Comparison of ENCODE assay signal across 9 mouse cellular contexts in the genomic region with DNA sequence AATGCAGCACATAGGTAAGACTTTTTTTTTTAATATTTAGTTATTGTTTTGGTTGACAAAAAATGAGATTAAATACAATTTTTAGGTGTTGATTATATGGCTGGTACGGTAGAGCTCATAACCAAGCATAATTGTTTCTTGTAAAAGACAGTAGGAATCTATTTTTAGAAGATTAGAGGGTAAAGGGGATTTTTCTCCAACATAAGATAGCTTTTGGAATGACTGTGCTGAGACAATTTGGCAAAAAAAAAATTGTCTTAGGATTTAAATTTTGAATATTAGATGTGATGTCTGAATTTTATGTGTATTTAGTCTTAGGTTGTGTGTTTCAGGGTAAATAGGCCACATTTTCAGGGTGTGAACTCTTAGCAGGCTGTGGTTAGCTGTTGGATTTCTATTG. TPM values are rescaled to one million over a fixed set of nuclear protein-coding genes. Genes with fewer than 3 reads are reported as not detected.
A peak's percentile ranks its signal among the peaks of the same experiment; 100 is the strongest.
DNase-seq lines count a peak whose midpoint lies in the region; ATAC-seq and TF ChIP-seq lines count a peak whose summit lies in the region.
"Had no signal": no experiment of that assay in that cellular context is flagged by ENCODE, and none has a peak within 500 bp of the region (broad histone marks: within the 10 kb centered on the region; RNA-seq: fewer than 3 reads in every experiment).

No protein-coding gene starts in this region.

- TF ChIP-seq CTCF in spleen, adult 2 months (IDR thresholded peaks at IDR 0.05; ENCODE audit: extremely low read depth, insufficient read depth, insufficient read length, insufficient replicate concordance): no peak

- no peaks in the 10 kb centered on the region for H3K27me3 ChIP-seq in heart, embryonic 12.5 days (replicated peaks)
- no peaks in the 10 kb centered on the region for H3K27me3 ChIP-seq in spleen, adult 2 months (ENCODE audit: control insufficient read depth, insufficient read depth, low read length)
- H3K27me3 ChIP-seq in limb, embryonic 13.5 days: no peaks in the 10 kb centered on the region
- H3K27me3 ChIP-seq in liver, embryonic 12.5 days (replicated peaks): no peaks in the 10 kb centered on the region

- 60% methylated on average over 1 of the region's 1 CpGs for WGBS in heart, embryonic 12.5 days
- 20% methylated on average over 1 of the region's 1 CpGs for WGBS in spleen, adult 2 months
- WGBS in limb, embryonic 13.5 days: 58% methylated on average over 1 of the region's 1 CpGs
- 81% methylated on average over 1 of the region's 1 CpGs for WGBS in liver, embryonic 12.5 days (ENCODE audit: insufficient replicate concordance)

- no peak for TF ChIP-seq POLR2A in spleen, adult 2 months (IDR thresholded peaks at IDR 0.05; ENCODE audit: low read depth, low read length)

- intact Hi-C loops in heart, postnatal 36 days (cut with DNase I): loop anchor here (2.0 kb wide), 1 partner anchor 80 kb away; no protein-coding TSS in a partner anchor

- DNase-seq in heart, postnatal 36 days: no peak
- DNase-seq in spleen, adult 2 months (ENCODE audit: low read depth in 1 of 2, low spot score in 2 of 2): no peak
- no peak for DNase-seq in spleen, postnatal 14 days (ENCODE audit: low spot score in 2 of 2)
- no peak for DNase-seq in urinary bladder, postnatal 14 days (ENCODE audit: low spot score)
- no peak for DNase-seq in thymus, postnatal 0 days (ENCODE audit: low spot score)

- H3K9me3 ChIP-seq in heart, embryonic 12.5 days (replicated peaks): no peaks in the 10 kb centered on the region
- no peaks in the 10 kb centered on the region for H3K9me3 ChIP-seq in limb, embryonic 13.5 days
- H3K9me3 ChIP-seq in liver, embryonic 12.5 days (replicated peaks): no peaks in the 10 kb centered on the region

- H3K9ac ChIP-seq in heart, embryonic 12.5 days: no peak overlapping the region
- no peak overlapping the region for H3K9ac ChIP-seq in limb, embryonic 13.5 days
- H3K9ac ChIP-seq in liver, embryonic 12.5 days: no peak overlapping the region

- H3K36me3 ChIP-seq in heart, embryonic 12.5 days: peaks cover 25% of the 10 kb centered on the region
- peaks cover 23% of the 10 kb centered on the region for H3K36me3 ChIP-seq in spleen, adult 2 months (ENCODE audit: control insufficient read depth, insufficient read depth, low read length)
- H3K36me3 ChIP-seq in limb, embryonic 13.5 days: peaks cover 30% of the 10 kb centered on the region
- H3K36me3 ChIP-seq in liver, embryonic 12.5 days: peaks cover 40% of the 10 kb centered on the region

- H3K4me2 ChIP-seq in heart, embryonic 12.5 days: peak overlapping the region; percentile 55
- H3K4me2 ChIP-seq in limb, embryonic 13.5 days (replicated peaks): peak overlapping the region; percentile 55
- H3K4me2 ChIP-seq in liver, embryonic 12.5 days: no peak overlapping the region

- 0 out of 2 replicates have a peak overlapping the region, but pooled peaks have one; percentile 70 for H3K27ac ChIP-seq in heart, embryonic 12.5 days (ENCODE audit: poor library complexity, severe bottlenecking)
- peak overlapping the region; percentile 49; the same call in 1 of the 2 replicates for H3K27ac ChIP-seq in spleen, adult 2 months (ENCODE audit: insufficient read depth, low read length)
- H3K27ac ChIP-seq in limb, embryonic 13.5 days: peak overlapping the region; percentile 82; the same call in 1 of the 2 replicates
- no peak overlapping the region for H3K27ac ChIP-seq in liver, embryonic 12.5 days

- peaks cover 26% of the 10 kb centered on the region for H3K4me1 ChIP-seq in heart, embryonic 12.5 days (replicated peaks)
- H3K4me1 ChIP-seq in spleen, adult 2 months (ENCODE audit: control insufficient read depth, insufficient read depth, insufficient read length): peaks cover 4% of the 10 kb centered on the region
- H3K4me1 ChIP-seq in limb, embryonic 13.5 days: peaks cover 14% of the 10 kb centered on the region
- H3K4me1 ChIP-seq in liver, embryonic 12.5 days: peaks cover 11% of the 10 kb centered on the region

- H3K4me3 ChIP-seq in heart, embryonic 12.5 days: no peak overlapping the region
- H3K4me3 ChIP-seq in spleen, adult 2 months (ENCODE audit: extremely low read depth, insufficient read depth, insufficient read length): peak overlapping the region; percentile 33; the same call in 1 of the 2 replicates
- peak overlapping the region; percentile 25 for H3K4me3 ChIP-seq in limb, embryonic 13.5 days
- H3K4me3 ChIP-seq in liver, embryonic 12.5 days: no peak overlapping the region
- H3K4me3 ChIP-seq: erythroblast, embryonic 14.5 days had no signal

- no peak for ATAC-seq in heart, embryonic 12.5 days (ENCODE audit: insufficient number of reproducible peaks, low FRiP score)
- ATAC-seq in limb, embryonic 13.5 days (ENCODE audit: low FRiP score, low read depth): no peak
- no peak for ATAC-seq in liver, embryonic 12.5 days

RNA-seq across cellular contexts. Expression of gene Arid4a, which starts 32.8 kb away (rescaled TPM):
- 24.0 and 25.3 TPM in 2 replicates for polyA plus RNA-seq in heart, embryonic 12.5 days (2016; fragmentation: Nextera tagmentation; extraction: Ambion mirVana)
- 10 to 100 TPM; 14.3 to 17.0 TPM for total RNA-seq in heart, postnatal 36 days (2021)
- 4.7 and 5.0 TPM in 2 replicates for polyA plus RNA-seq in spleen, adult 2 months (2012; rRNA removed)
- 42.9 and 43.5 TPM in 2 replicates for polyA plus RNA-seq in limb, embryonic 13.5 days (2015; fragmentation: Nextera tagmentation; extraction: Ambion mirVana)
- polyA plus RNA-seq in thymus, postnatal 0 days (2015; fragmentation: Nextera tagmentation; extraction: Ambion mirVana): 60.0 and 71.5 TPM in 2 replicates
- 23.4 and 24.1 TPM in 2 replicates for polyA plus RNA-seq in liver, embryonic 12.5 days (2016; fragmentation: Nextera tagmentation; extraction: Ambion mirVana)

Comparison
In these comparisons a context has a peak if more than half of its experiments do, and no peak if none do; other contexts are left out.
1. H3K4me3 ChIP-seq: peak in spleen, adult 2 months (single experiment) and limb, embryonic 13.5 days (single experiment); none in heart, embryonic 12.5 days (single experiment) and liver, embryonic 12.5 days (single experiment).